Comparison of ENCODE assay signal across 21 mouse cellular contexts in the genomic region with DNA sequence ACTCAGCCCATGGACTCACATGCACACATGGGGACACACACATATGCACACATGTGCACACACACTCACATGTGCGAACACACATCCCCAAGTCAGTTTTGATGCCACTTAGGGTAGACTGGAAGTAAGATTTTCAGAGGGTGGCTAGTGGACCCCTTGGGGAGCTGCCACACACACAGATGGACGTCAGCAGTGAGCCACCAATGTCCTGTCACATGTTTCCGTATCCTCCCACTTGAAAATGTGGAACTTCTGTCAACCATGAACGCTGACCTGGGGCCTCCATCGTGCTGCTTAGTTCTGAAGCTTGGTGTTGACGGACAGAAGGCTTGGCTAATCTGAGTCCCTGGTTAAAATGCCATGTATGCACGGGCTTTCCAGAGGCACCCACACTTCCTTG. TPM values are rescaled to one million over a fixed set of nuclear protein-coding genes. Genes with fewer than 3 reads are reported as not detected.
DNase-seq lines count a peak whose midpoint lies in the region; ATAC-seq and TF ChIP-seq lines count a peak whose summit lies in the region.
"Had no signal": no experiment of that assay in that cellular context is flagged by ENCODE, and none has a peak within 500 bp of the region (broad histone marks: within the 10 kb centered on the region; RNA-seq: fewer than 3 reads in every experiment).

No protein-coding gene starts in this region.

- 86% methylated on average over 7 of the region's 7 CpGs for WGBS in midbrain, postnatal 0 days

- H3K9ac ChIP-seq in midbrain, postnatal 0 days (replicated peaks; ENCODE audit: low read length, poor library complexity, severe bottlenecking): no peak overlapping the region
- H3K9ac ChIP-seq: embryonic facial prominence, embryonic 12.5 days; hindbrain, embryonic 13.5 days; neural tube, embryonic 15.5 days had no signal

- no peaks in the 10 kb centered on the region for H3K4me1 ChIP-seq in midbrain, postnatal 0 days (ENCODE audit: insufficient read depth, low read length)
- H3K4me1 ChIP-seq: embryonic facial prominence, embryonic 12.5 days; neural tube, embryonic 15.5 days had no signal

- H3K4me2 ChIP-seq in midbrain, postnatal 0 days (ENCODE audit: low read depth, low read length, poor library complexity, severe bottlenecking): no peak overlapping the region
- H3K4me2 ChIP-seq: embryonic facial prominence, embryonic 12.5 days; hindbrain, embryonic 13.5 days; neural tube, embryonic 15.5 days had no signal

- no peaks in the 10 kb centered on the region for H3K9me3 ChIP-seq in midbrain, postnatal 0 days (ENCODE audit: low read length)
- H3K9me3 ChIP-seq: embryonic facial prominence, embryonic 12.5 days; hindbrain, embryonic 13.5 days; limb, embryonic 10.5 days; midbrain, embryonic 10.5 days; neural tube, embryonic 15.5 days had no signal

- DNase-seq in spleen, adult 12 weeks (ENCODE audit: low spot score): peak; percentile 14
- no peak for DNase-seq in spleen, postnatal 14 days (ENCODE audit: low spot score in 2 of 2)
- DNase-seq in midbrain, postnatal 0 days (ENCODE audit: low spot score): no peak
- no peak for DNase-seq in layer of hippocampus, postnatal 25 days (ENCODE audit: extremely low spot score in 1 of 2, low spot score in 1 of 2)
- DNase-seq in left cerebral cortex, adult 18-20 months (ENCODE audit: low spot score in 2 of 2): no peak
- DNase-seq: adrenal gland, postnatal 10 days; cerebellum, adult 11-12 months; cerebellum, postnatal 14 days; gastrocnemius, postnatal 36 days; kidney, adult 11 months; liver; retina, postnatal 1 day; thymus, postnatal 14 days had no signal

- H3K27me3 ChIP-seq in midbrain, postnatal 0 days (ENCODE audit: insufficient read depth, low read length): no peaks in the 10 kb centered on the region
- H3K27me3 ChIP-seq: embryonic facial prominence, embryonic 12.5 days; hindbrain, embryonic 13.5 days had no signal

- no peak overlapping the region for H3K27ac ChIP-seq in midbrain, postnatal 0 days (ENCODE audit: low read depth, low read length)
- H3K27ac ChIP-seq: embryonic facial prominence, embryonic 12.5 days; limb, embryonic 10.5 days; midbrain, embryonic 10.5 days; neural tube, embryonic 15.5 days had no signal

- no peaks in the 10 kb centered on the region for H3K36me3 ChIP-seq in midbrain, postnatal 0 days (ENCODE audit: insufficient read depth, low read length)
- H3K36me3 ChIP-seq: embryonic facial prominence, embryonic 12.5 days; hindbrain, embryonic 13.5 days; limb, embryonic 10.5 days; midbrain, embryonic 10.5 days; neural tube, embryonic 15.5 days had no signal

- H3K4me3 ChIP-seq in midbrain, postnatal 0 days (ENCODE audit: low read depth, low read length): no peak overlapping the region
- H3K4me3 ChIP-seq: embryonic facial prominence, embryonic 12.5 days; hindbrain, embryonic 13.5 days; limb, embryonic 10.5 days; midbrain, embryonic 10.5 days; neural tube, embryonic 15.5 days had no signal

- peak; percentile 79 to 81 for ATAC-seq in hematopoietic stem cell, adult 5-6 weeks (replicated peaks in 1 of 2; ENCODE audit: insufficient read depth in 1 of 2, low FRiP score in 2 of 2, low TSS enrichment in 1 of 2, low read depth in 1 of 2, poor library complexity in 2 of 2, severe bottlenecking in 2 of 2)
- ATAC-seq in neutrophil, adult 5-6 weeks (ENCODE audit: extremely low read depth, insufficient number of reproducible peaks, low FRiP score, poor library complexity, severe bottlenecking): peak; percentile 85
- ATAC-seq in midbrain, postnatal 0 days (ENCODE audit: low FRiP score): no peak
- ATAC-seq: midbrain, embryonic 16.5 days had no signal

- no peak for TF ChIP-seq CTCF in midbrain, postnatal 0 days (IDR thresholded peaks at IDR 0.05)

RNA-seq across cellular contexts. Expression of a gene that starts 32.6 kb away (rescaled TPM):
- 9.9 and 21.1 TPM in 2 replicates for total RNA-seq in hematopoietic stem cell, adult 5-6 weeks (2017)
- 42.5 and 50.4 TPM in 2 replicates for total RNA-seq in neutrophil, adult 5-6 weeks (2017)
- total RNA-seq in midbrain, postnatal 0 days (2014; rRNA removed): 64.1 and 88.3 TPM in 2 replicates
- polyA plus RNA-seq in midbrain, postnatal 0 days (2015; fragmentation: Nextera tagmentation; extraction: Ambion mirVana): 29.1 and 35.6 TPM in 2 replicates
- total RNA-seq in layer of hippocampus, postnatal 25 days (2021): 10 to 100 TPM; 45.5 to 53.0 TPM
- total RNA-seq in left cerebral cortex, adult 18-20 months (2021): 10 to 100 TPM; 54.3 to 54.8 TPM

RNA-seq across cellular contexts. Expression of a gene that starts 39.9 kb away (rescaled TPM):
- 38.8 and 56.3 TPM in 2 replicates for total RNA-seq in hematopoietic stem cell, adult 5-6 weeks (2017)
- 43.5 and 52.9 TPM in 2 replicates for total RNA-seq in neutrophil, adult 5-6 weeks (2017)
- total RNA-seq in midbrain, postnatal 0 days (2014; rRNA removed): 30.6 and 36.2 TPM in 2 replicates
- polyA plus RNA-seq in midbrain, postnatal 0 days (2015; fragmentation: Nextera tagmentation; extraction: Ambion mirVana): 17.9 TPM in 2 replicates
- total RNA-seq in layer of hippocampus, postnatal 25 days (2021): 10 to 100 TPM; 25.9 to 35.7 TPM
- 10 to 100 TPM; 26.2 to 32.4 TPM for total RNA-seq in left cerebral cortex, adult 18-20 months (2021)
